Mouse (Mus musculus) adrenal gland, adult 18-20 months (tissue): ENCODE results near the gene Mdm1. TPM values are rescaled to one million over a fixed set of nuclear protein-coding genes. Genes with fewer than 3 reads are reported as not detected.

ENCODE experiments used
- DNase-seq, 2 experiments: peaks; one replicate each; pipeline ENCODE4 v3.0.0; 2021 to 2022; ENCODE audit warnings: low spot score in 2 of 2
- long read RNA-seq, 2 experiments: library from polyadenylated mRNA; stranded (forward); transcript quantifications; one replicate each; pipeline ENCODE4 v2.0.0; 2021
- total RNA-seq, 2 experiments: library from RNA; stranded (reverse); gene quantifications; 1 replicate in 1 of 2; 2 replicates in 1 of 2; pipeline ENCODE4 v1.2.3; 2021

The Mdm1 gene
- 10 to 100 TPM; 10.9 to 11.4 TPM for total RNA-seq
- long read RNA-seq, experiment 1, partial matches to known transcripts: 1 of 8 reads
- long read RNA-seq, experiment 1, other reads (novel, unspliced or antisense): 1 of 8 reads
- long read RNA-seq, experiment 2, transcript Mdm1-204 (14 exons, 2,022 nt): major isoform, 8 of 23 reads
- long read RNA-seq, experiment 2, transcript Mdm1-202 (15 exons, 2,461 nt): minor isoform, 5 of 23 reads
- long read RNA-seq, experiment 2, partial matches to known transcripts: 5 of 23 reads
- long read RNA-seq, experiment 2, other reads (novel, unspliced or antisense): 3 of 23 reads

GRCm38 (mm10) chr10:118141018-118141883 lies at the start of gene Mdm1:
Mdm1 (plus strand) TSS chr10:118141811.
- DNase-seq: peak; percentile 97 to 98

- DNase-seq: no peak
Measured at GRCm38 (mm10) chr10:118092745-118093144, 48.9 kb upstream of the Mdm1 start.

- peak in 1 of 2 experiments; percentile 14 for DNase-seq
Measured at GRCm38 (mm10) chr10:118093728-118094127, 47.9 kb upstream of the Mdm1 start.

- peak in 1 of 2 experiments; percentile 14 for DNase-seq
Measured at GRCm38 (mm10) chr10:118094853-118095252, 46.8 kb upstream of the Mdm1 start.

- no peak for DNase-seq
Measured at GRCm38 (mm10) chr10:118096223-118096622, 45.4 kb upstream of the Mdm1 start.

- DNase-seq: no peak
Measured at GRCm38 (mm10) chr10:118097898-118098297, 43.7 kb upstream of the Mdm1 start.

GRCm38 (mm10) chr10:118100570-118100969 lies 41.0 kb upstream of the Mdm1 start:
- DNase-seq: no peak

- DNase-seq: no peak
Measured at GRCm38 (mm10) chr10:118101056-118101455, 40.6 kb upstream of the Mdm1 start.

- DNase-seq: peak; percentile 66 to 71
Measured at GRCm38 (mm10) chr10:118103020-118103666, 38.5 kb upstream of the Mdm1 start.

GRCm38 (mm10) chr10:118103906-118104305 lies 37.7 kb upstream of the Mdm1 start:
- no peak for DNase-seq

- no peak for DNase-seq
Measured at GRCm38 (mm10) chr10:118107031-118107430, 34.6 kb upstream of the Mdm1 start.

- DNase-seq: peak in 1 of 2 experiments; percentile 14
Measured at GRCm38 (mm10) chr10:118110006-118110920, 31.3 kb upstream of the Mdm1 start.

- DNase-seq: no peak
Measured at GRCm38 (mm10) chr10:118110921-118111301, 30.7 kb upstream of the Mdm1 start.

GRCm38 (mm10) chr10:118111621-118112020 lies 30.0 kb upstream of the Mdm1 start:
- DNase-seq: no peak

- DNase-seq: no peak
Measured at GRCm38 (mm10) chr10:118112294-118112893, 29.2 kb upstream of the Mdm1 start.

GRCm38 (mm10) chr10:118113256-118113682 lies 28.3 kb upstream of the Mdm1 start:
- DNase-seq: no peak

GRCm38 (mm10) chr10:118114271-118114670 lies 27.3 kb upstream of the Mdm1 start:
- no peak for DNase-seq

GRCm38 (mm10) chr10:118116456-118116855 lies 25.2 kb upstream of the Mdm1 start:
- DNase-seq: no peak

- no peak for DNase-seq
Measured at GRCm38 (mm10) chr10:118121047-118121936, 20.3 kb upstream of the Mdm1 start.
